Mouse (Mus musculus): ENCODE data around the gene Ctnnbl1. TPM values are rescaled to one million over a fixed set of nuclear protein-coding genes. Genes with fewer than 3 reads are reported as not detected.

The Ctnnbl1 gene
- polyA plus RNA-seq, 1 experiment from 2014 or later, result 54.7 TPM

Other genes starting within 250 kb of the Ctnnbl1 start
- 614 and 619 TPM in 2 replicates for gene Nnat, start 177.3 kb upstream of the Ctnnbl1 start, polyA plus RNA-seq (2015; fragmentation: Nextera tagmentation; extraction: Ambion mirVana)
- gene Blcap, start 166.1 kb upstream of the Ctnnbl1 start, polyA plus RNA-seq (2015; fragmentation: Nextera tagmentation; extraction: Ambion mirVana), result 52.8 and 56.2 TPM in 2 replicates
- gene Vstm2l, start 177.3 kb downstream of the Ctnnbl1 start, polyA plus RNA-seq (2015; fragmentation: Nextera tagmentation; extraction: Ambion mirVana), result not detected in 2 replicates

Measured in lung, embryonic 16.5 days (tissue).